Mouse (Mus musculus): ENCODE data around the gene Nfu1. TPM values are rescaled to one million over a fixed set of nuclear protein-coding genes. Genes with fewer than 3 reads are reported as not detected.
A peak's percentile ranks its signal among the peaks of the same experiment; 100 is the strongest.
"Not testable (repeated sequence)": the region's sequence is repeated elsewhere in the genome, so short reads cannot be mapped to it uniquely, and the experiment has no call there.

Gene Nfu1
- total RNA-seq, 2 experiments from 2014 or later, result 59.3 to 63.0 TPM

- DNase-seq (ENCODE audit: low spot score in 2 of 2), result no peak
These were observed 12.8 kb downstream of the Nfu1 start for GRCm38 (mm10) chr6:87021791-87022190.

GRCm38 (mm10) chr6:87026980-87027379, 17.9 kb downstream of the Nfu1 start:
- DNase-seq (ENCODE audit: low spot score in 2 of 2), result no peak

GRCm38 (mm10) chr6:87028881-87029280, 19.8 kb downstream of the Nfu1 start:
- no peak for DNase-seq (ENCODE audit: low spot score in 2 of 2)

- DNase-seq (ENCODE audit: low spot score in 2 of 2), result not testable (repeated sequence)
These were observed 22.3 kb downstream of the Nfu1 start for GRCm38 (mm10) chr6:87031310-87031709.

DNA sequence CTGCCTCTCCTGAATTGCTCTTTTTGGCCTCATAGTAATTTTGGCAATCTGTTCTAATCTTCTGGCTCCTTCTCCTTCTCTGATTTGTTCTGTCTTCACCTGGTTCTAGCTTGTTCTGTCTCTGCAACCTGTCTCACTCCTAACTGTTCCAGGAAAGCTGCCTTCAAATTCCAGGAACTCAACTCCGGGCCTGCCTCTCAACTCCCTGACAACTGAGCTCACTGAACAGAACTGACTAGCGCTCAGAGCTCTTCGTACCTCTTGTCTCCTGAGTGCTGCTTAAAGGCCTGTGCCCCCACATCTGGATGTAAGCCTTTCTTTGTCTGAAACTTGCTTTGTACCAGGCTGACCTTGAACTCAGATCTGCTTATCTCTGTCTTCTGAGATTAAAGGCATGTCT, 23.4 kb downstream of the Nfu1 start:
- DNase-seq (ENCODE audit: low spot score in 2 of 2), result no peak

- no peak for DNase-seq (ENCODE audit: low spot score in 2 of 2)
These were observed 25.4 kb downstream of the Nfu1 start for GRCm38 (mm10) chr6:87034395-87034794.

DNA sequence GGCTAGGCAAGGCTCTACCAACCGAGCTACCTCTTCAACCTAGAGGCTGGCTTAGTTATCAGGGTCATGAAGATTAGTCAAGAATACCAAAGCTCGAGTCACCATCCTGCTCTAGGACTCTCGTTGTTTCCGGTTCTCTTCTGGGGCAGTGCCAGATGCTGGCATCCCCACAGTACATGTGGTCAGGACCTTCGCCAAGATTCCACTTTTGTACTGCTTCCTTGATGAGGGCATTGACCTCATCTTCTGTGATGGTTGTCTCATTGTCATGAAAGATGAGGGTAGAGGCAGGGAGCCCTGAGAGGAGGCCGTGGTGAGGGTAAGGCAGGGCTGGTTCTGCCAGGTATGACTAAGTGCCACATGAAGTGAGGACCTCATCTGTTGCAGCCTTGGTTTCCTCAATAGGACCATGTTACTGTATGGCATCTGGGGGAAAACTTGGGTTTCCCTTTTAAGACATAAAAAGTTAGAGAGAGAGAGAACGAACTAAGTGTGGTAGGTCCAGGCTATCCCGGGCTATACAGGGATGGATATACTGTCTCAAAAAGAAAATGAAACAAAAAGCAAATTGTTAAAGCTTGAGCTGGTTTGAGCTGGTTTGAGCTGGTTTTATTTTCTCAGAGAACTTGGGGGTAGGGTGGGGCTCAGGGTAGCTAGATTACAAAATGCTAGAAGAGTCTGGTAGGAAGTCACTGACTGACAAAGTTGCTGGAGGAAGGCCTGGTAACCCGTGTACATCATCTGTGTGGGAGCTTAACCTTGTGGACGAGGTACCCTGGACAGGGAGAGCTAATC, 29.0 kb downstream of the Nfu1 start:
- DNase-seq (ENCODE audit: low spot score in 2 of 2), result no peak

GRCm38 (mm10) chr6:87039161-87039560, 30.1 kb downstream of the Nfu1 start:
- DNase-seq (ENCODE audit: low spot score in 2 of 2), result no peak

GRCm38 (mm10) chr6:87040971-87041370, 31.9 kb downstream of the Nfu1 start:
- DNase-seq (ENCODE audit: low spot score in 2 of 2), result no peak

DNA sequence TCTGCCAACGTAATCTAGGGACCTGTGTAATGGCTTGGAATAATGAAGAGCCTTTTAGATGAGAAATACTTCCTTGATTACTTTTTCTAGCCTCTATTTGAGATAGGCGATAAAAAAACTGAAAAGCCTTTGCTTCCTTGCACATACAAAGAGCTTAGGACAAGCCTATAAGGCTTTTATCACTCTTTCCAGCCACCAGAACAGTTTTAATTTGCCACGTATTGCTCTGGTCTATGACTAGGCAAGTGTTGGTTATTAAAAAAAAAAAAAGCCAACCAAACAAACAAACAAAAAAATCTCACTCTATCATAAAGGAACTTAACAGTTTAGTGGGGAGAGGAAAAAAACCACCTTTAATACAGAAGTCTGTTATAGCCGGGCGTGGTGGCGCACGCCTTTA, 32.4 kb downstream of the Nfu1 start:
- no peak for DNase-seq (ENCODE audit: low spot score in 2 of 2)

DNA sequence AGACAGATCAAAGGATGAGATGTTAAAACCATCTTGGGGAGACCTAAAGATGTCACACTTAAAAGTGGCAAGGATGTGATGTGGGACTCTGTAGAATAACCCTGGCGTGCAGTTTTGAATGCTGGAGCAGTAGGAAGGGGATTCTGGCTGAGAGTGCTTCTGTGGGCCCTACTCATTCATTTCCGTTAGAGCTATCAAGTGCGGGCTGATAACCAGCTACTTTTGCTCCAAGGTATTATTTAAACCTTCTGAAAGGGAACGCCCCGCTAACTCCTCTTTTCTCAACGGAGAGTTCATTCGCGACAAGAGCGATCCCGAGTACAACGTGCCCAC, 32.9 kb downstream of the Nfu1 start:
- no peak for DNase-seq (ENCODE audit: low spot score in 2 of 2)

- peak; percentile 93 to 97 for DNase-seq (ENCODE audit: low spot score in 2 of 2)
These were observed 33.5 kb downstream of the Nfu1 start, which contains the start of gene Gfpt1 for GRCm38 (mm10) chr6:87042337-87043130. Gene Gfpt1 (plus strand): TSS chr6:87042846.

- no peak for DNase-seq (ENCODE audit: low spot score in 2 of 2)
These were observed 34.1 kb downstream of the Nfu1 start for GRCm38 (mm10) chr6:87043131-87043516.

GRCm38 (mm10) chr6:87044895-87045294, 35.9 kb downstream of the Nfu1 start:
- no peak for DNase-seq (ENCODE audit: low spot score in 2 of 2)

- no peak for DNase-seq (ENCODE audit: low spot score in 2 of 2)
These were observed 36.5 kb downstream of the Nfu1 start for GRCm38 (mm10) chr6:87045507-87045906.

GRCm38 (mm10) chr6:87048712-87049111, 39.7 kb downstream of the Nfu1 start:
- DNase-seq (ENCODE audit: low spot score in 2 of 2), result not testable (repeated sequence)

DNA sequence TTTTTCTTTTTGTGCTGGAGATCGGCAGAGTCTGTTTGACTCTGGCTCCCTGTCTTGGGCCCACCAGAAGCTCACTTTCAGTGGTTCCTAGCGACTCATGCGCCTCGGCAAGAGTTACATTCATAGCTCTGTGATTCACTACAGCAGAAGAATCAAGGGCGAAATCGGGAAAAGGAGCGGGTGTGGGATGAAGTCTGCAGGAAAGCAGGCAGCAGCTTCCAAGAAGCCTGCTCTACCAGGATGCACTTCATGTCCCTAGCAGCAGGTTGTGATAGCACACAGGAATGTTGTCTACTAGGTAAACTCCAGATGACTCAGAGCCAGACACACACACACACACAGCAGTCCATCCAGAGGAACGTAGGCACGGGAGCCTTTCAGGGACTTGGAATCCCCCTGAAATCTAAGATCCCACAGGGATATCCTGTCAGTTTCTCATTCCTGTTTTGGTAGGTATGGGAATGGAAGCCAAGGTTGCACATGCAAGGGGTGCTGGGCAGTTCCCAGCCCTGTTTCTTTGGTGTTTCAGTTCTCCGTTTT, 42.9 kb downstream of the Nfu1 start:
- no peak for DNase-seq (ENCODE audit: low spot score in 2 of 2)

GRCm38 (mm10) chr6:87054193-87054592, 45.2 kb downstream of the Nfu1 start:
- DNase-seq (ENCODE audit: low spot score in 2 of 2), result no peak

DNA sequence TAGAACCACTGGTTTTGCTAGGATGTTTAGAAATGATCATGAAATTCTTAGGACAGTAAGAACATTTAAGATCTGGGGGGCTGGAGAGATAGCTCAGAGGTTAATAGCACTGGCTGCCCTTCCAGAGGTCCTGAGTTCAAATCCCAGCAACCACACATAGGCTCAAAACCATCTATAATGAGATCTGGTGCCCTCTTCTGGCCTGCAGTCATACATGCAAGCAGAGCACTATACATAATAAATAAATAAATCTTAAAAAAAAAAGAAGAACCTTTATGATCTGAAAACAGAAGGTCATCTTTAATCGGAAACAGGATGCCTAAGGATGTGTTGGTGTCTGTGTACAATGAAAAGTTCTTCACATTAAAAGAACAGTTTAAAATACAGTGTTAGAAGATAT, 50.7 kb downstream of the Nfu1 start:
- DNase-seq (ENCODE audit: low spot score in 2 of 2), result no peak

DNA sequence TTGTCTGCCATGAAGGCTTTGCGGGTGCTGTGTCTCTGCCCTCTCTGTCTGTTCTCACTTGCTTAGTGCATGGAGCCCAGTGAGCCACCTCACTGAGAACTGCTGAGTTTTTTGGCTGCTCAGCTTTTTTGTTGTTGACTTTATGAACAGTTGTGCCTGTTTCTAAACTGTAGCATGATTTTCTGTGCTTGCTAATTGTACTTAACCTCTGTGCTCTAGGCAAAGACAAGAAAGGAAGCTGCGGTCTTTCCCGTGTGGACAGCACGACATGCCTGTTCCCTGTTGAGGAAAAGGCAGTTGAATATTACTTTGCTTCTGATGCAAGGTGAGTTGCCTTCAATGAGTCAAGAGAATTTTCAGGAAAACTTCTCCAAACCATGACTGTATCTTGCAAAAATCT, 54.5 kb downstream of the Nfu1 start:
- DNase-seq (ENCODE audit: low spot score in 2 of 2), result no peak

GRCm38 (mm10) chr6:87068209-87068608, 59.2 kb downstream of the Nfu1 start:
- no peak for DNase-seq (ENCODE audit: low spot score in 2 of 2)

- DNase-seq (ENCODE audit: low spot score in 2 of 2), result no peak
These were observed 60.3 kb downstream of the Nfu1 start for GRCm38 (mm10) chr6:87069195-87069900.
